Mouse (Mus musculus): ENCODE data around the gene Rbm24. TPM values are rescaled to one million over a fixed set of nuclear protein-coding genes. Genes with fewer than 3 reads are reported as not detected.

Gene Rbm24
- total and polyA plus RNA-seq, 3 experiments: 4.9 to 69.8 (median 9.4) TPM

DNA sequence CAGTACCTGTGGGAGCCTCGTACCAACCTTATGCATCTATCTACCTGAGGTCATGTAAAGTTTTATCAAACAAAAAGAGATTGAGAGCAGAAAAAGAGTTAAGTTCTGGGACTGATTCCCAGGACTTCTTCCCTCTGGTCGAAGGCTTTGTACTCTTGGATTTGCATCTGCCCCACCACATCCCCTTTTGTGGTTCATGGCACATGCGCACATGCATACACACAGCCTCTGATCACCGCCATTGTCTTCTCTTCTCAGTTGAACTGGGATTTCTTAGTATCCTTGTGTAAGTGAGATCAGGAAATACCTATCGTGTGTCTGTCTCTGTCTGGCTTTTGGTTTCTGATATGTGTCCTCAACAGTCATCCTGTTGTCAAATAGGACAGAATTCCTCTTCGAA, 20.7 kb downstream of the Rbm24 start:
- DNase-seq: no peak

DNA sequence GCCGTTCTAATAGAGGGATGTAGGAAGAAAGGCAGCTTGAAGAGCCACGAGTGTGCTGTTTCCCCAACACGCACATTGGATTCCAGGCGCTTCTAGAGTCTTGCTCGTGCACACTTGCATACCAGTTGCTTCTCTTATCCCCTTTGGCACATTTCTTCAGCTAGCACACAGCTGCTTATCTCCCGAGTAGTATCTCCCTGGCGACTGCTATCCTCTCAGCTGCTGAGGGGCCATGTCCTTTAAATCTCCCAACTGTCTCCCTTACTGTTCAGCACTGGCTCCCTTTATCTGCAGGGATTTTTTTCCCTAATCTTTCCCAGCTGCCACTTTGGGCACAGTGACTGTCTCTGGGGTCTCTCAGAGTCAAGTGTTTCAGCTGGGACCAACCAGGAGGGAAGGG, 25.8 kb downstream of the Rbm24 start:
- no peak for DNase-seq

DNA sequence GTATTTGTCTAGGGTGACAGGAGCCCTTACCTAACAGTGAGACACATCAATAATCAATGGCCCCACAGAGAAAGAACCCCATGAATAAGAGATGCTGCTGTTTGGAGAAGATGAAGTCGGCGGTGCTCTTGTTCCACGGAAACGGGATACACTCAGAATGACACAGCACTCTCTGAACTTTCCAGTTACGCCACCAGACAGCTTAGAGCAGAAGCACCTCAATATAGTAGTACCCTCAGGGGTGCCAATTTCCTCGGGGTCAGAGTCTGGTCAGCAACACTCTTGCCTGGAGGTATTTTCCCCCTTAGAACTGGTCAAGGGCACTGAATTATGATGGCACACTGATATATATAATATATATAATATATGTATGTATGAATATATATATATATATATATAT, 27.8 kb downstream of the Rbm24 start:
- DNase-seq: no peak

DNA sequence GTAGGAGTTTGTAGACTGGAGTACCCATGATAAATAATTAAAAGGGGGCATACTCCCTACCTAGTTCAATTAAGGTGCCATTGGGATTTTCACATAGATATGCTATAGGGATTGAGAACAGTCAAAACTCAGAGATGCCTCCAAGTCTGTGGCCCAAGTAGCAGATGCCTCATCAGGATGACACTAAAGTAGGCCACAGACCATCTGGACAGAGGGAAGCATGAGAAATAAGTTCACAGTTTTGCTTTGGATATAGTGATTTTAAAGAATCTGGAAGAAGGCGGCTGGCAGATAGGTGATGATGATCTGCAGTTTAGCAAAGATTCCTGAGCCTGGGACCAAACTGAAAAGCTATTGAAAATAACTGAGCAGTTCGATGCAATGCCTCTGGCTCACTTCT, 30.0 kb downstream of the Rbm24 start:
- DNase-seq: no peak

DNA sequence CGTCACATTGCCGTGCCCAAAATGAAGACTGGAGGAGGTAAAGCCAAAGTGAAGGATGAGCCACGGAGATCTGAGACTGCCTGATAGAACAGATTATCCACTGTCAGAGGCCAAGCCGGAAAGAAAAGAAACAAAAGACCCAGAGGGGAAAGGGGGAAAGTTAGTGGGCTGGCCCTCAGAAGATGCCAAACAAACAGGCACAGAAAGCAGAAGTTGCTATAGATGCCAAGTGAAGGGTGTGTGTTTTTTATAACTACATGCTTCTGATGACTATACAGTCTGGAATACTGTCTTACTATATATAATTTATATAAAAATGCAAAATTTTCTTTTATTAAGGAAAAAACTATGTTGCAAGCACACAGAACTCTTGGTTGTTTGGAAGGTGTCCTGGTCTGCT, 31.7 kb downstream of the Rbm24 start:
- DNase-seq: no peak

DNA sequence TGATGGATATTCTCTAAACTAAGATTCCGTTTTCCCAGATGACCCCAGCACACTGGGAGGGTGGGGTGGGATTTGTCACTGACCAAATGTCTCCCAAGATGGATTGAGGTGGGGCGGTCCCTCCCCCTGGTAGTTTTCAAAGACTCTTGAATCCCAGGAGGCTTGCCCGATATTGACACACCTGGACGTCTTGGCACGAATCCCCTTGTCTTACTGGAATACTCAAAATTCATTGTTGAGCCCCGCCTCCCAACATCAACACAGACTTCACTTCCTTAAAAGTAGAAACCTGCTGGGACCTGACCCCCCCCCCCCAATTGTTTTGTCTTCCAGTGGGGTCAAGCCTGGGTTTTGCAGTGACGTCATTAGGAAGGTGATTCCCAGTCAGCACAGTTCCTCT, 32.4 kb downstream of the Rbm24 start:
- no peak for DNase-seq

DNA sequence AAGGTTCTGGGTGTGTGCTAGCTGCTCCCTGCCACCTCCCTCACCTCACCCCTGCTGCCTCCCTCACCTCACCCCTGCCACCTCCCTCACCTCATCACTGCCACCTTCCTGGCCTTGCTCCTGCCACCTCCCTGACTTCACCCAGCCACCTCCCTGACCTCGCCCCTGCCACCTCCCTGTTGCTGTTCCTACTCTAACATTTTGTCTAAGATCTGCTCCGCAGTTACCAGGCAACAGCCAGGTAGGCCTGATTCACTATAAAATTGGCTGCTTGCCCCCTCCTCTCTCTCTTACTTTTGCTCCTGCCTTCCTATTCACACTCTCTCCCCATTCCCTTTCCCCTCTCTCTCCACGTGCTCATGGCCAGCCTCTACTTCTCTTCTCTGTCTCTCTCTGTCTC, 33.3 kb downstream of the Rbm24 start:
- no peak for DNase-seq

DNA sequence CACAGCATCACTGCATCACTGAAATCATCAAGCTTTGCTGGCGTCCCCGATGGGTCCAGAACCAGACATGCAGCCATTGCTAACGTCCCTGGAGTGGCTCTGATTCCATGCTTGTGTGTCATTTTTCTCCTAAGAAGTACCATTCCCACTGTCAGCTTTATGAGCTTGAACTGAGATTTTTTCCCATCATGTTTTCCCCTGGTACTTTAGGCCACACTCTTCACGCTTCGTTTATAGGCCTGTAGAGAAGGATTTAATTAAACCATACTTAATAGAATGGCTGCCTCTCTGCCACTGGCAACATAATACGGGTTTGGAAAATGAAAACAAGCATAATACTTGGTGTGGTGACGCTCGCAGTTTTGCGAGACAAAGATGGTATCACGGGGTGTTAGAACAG, 41.3 kb downstream of the Rbm24 start:
- DNase-seq: no peak

DNA sequence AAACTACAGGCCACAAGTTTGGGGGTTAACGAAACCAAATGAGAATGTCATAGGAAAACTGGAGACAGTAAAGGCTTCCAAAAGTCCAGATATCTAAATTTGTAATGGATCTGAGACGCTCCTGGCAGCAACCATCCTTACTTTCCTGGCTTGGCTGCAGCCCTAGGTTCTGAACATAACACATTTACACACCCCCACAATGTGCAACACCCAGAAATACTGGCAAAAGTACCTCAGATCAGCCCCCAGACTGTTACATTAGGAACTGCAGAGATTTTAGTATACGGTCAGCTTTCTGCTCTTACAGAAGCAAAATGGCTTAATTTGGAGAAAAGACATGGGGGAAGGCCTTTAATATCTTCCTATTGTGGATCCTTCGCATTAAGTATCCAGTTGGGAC, 44.0 kb downstream of the Rbm24 start:
- no peak for DNase-seq

DNA sequence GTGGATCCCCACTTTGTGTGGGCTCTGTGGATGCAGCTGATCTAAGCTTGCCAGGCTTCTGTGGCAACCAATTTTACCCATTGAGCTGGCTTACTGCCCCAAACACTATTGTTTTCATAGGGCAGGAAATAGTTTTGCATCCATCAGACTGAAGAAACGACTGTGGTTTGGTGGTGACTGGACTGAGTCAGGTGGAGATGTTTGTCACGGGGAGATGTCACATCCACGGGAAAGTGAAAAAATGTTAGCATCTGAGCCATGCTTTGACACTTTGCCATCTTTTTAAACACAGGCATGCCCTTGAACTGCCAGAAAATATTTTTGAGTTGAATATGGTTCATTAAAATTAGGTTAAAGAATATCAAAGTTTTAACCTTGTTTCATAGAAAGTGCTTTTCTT, 45.5 kb downstream of the Rbm24 start:
- no peak for DNase-seq

DNA sequence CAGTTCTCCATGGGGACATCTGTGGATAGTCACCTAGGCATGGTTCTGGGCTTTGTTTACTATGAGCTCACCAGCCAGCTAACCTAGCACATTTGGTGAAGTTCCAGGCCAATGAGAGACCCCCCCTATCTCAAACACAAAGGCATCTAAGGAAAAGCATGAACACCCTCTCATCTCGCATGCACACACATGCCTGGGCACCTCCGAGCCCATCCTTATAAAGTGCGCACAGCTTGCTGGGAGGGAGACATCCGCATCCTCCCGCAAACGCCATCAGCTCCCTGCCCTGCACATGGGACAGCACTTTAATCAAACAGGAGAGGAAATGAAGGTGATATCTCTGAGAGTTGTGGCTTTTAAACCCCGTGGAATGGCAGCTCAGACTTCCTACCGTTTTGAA, 50.0 kb downstream of the Rbm24 start:
- no peak for DNase-seq

DNA sequence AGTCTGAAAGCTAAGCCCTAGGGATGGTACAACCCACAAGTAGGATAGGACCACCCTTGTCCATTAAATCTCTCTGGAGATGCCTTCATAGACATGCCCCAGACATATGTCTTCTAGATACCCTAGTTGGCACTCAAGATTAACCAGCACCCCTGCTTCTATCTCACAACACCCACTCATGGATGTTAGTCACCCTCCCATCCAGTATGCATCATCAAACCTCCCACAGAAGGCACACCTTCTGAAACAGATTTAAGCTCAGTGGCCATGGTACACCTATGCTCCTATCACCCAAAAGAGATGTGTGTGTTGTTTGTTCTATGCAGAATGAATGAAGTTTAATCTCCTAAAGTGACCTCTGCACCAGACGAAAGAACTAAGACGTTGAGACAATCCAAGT, 51.3 kb downstream of the Rbm24 start:
- no peak for DNase-seq

Other genes starting within 250 kb of the Rbm24 start
- gene Stmnd1, start 144.7 kb upstream of the Rbm24 start, total RNA-seq (2021): not detected
- not detected in 2 replicates for gene Stmnd1, start 144.7 kb upstream of the Rbm24 start, polyA plus RNA-seq (2012; rRNA removed)
- 1 to 10 TPM; 4.3 to 4.7 TPM for gene Cap2, start 83.4 kb downstream of the Rbm24 start, total RNA-seq (2021)
- gene Cap2, start 83.4 kb downstream of the Rbm24 start, polyA plus RNA-seq (2012; rRNA removed): 0.81 and 2.4 TPM in 2 replicates

All from adrenal gland, adult 2 months (tissue).